Mouse (Mus musculus): ENCODE data around the gene Ccdc34. TPM values are rescaled to one million over a fixed set of nuclear protein-coding genes. Genes with fewer than 3 reads are reported as not detected.

Ccdc34 gene
- 4.0 and 6.7 TPM in 2 replicates for polyA plus RNA-seq (2012; rRNA removed; ENCODE audit: low replicate concordance)

GRCm38 (mm10) chr2:110017616-110018505 is at the start of gene Ccdc34:
Ccdc34 (plus strand) TSS chr2:110017817.

Other genes with a start within 250 kb of the Ccdc34 start
- gene Lin7c, start 127.0 kb upstream of the Ccdc34 start, polyA plus RNA-seq (2012; rRNA removed; ENCODE audit: low replicate concordance), result 3.4 and 8.9 TPM in 2 replicates
- 13.0 and 22.2 TPM in 2 replicates for gene Lgr4, start 100.2 kb upstream of the Ccdc34 start, polyA plus RNA-seq (2012; rRNA removed; ENCODE audit: low replicate concordance)